Mouse (Mus musculus): ENCODE data around the gene Rhod. TPM values are rescaled to one million over a fixed set of nuclear protein-coding genes. Genes with fewer than 3 reads are reported as not detected.
A peak's percentile ranks its signal among the peaks of the same experiment; 100 is the strongest.

Gene Rhod
- polyA plus RNA-seq, 1 experiment from 2014 or later, result 2.6 TPM

GRCm38 (mm10) chr19:4476601-4477257 is 37.5 kb upstream of the Rhod start:
- H3K4me3 ChIP-seq (ENCODE audit: low read depth, low read length), result peak overlapping the region; percentile 49
- peak overlapping the region; percentile 94 for H3K4me2 ChIP-seq (ENCODE audit: low read depth, low read length)
- H3K4me1 ChIP-seq (ENCODE audit: control insufficient read depth, insufficient read depth, low read length), result no peaks in the 10 kb centered on the region; the same call in 1 of the 2 replicates
- WGBS, result under 1% methylated on average over 70 of the region's 70 CpGs
- peaks cover 11% of the 10 kb centered on the region for H3K27me3 ChIP-seq (ENCODE audit: control insufficient read depth, insufficient read depth, low read length)
- no peaks in the 10 kb centered on the region for H3K36me3 ChIP-seq (ENCODE audit: control insufficient read depth, insufficient read depth, low read length)
- H3K9me3 ChIP-seq (ENCODE audit: control insufficient read depth, low read length), result no peaks in the 10 kb centered on the region
- no peak overlapping the region for H3K27ac ChIP-seq (ENCODE audit: low read depth, low read length)
- H3K9ac ChIP-seq (replicated peaks; ENCODE audit: low read depth, low read length), result peak overlapping the region; percentile 52
- peak; percentile 86 for ATAC-seq (ENCODE audit: low read depth)

- Histone ChIP-seq H3K27ac (ENCODE audit: low read depth, low read length) (no peak overlapping the region), H3K4me3 (ENCODE audit: low read depth, low read length) (no peak overlapping the region), H3K9me3 (ENCODE audit: control insufficient read depth, low read length) (no peaks in the 10 kb centered on the region), H3K4me1 (ENCODE audit: control insufficient read depth, insufficient read depth, low read length) (no peaks in the 10 kb centered on the region; the same call in 1 of the 2 replicates), H3K9ac (replicated peaks; ENCODE audit: low read depth, low read length) (no peak overlapping the region), H3K4me2 (ENCODE audit: low read depth, low read length) (no peak overlapping the region), H3K27me3 (ENCODE audit: control insufficient read depth, insufficient read depth, low read length) (peaks cover 11% of the 10 kb centered on the region), H3K36me3 (ENCODE audit: control insufficient read depth, insufficient read depth, low read length) (no peaks in the 10 kb centered on the region)
- no peak for ATAC-seq (ENCODE audit: low read depth)
- 77% methylated on average over 11 of the region's 11 CpGs for WGBS
Observed at GRCm38 (mm10) chr19:4475224-4475925, 36.1 kb upstream of the Rhod start.

GRCm38 (mm10) chr19:4474739-4475138 is 35.5 kb upstream of the Rhod start:
- no peak overlapping the region for H3K4me3 ChIP-seq (ENCODE audit: low read depth, low read length)
- no peak overlapping the region for H3K27ac ChIP-seq (ENCODE audit: low read depth, low read length)
- H3K36me3 ChIP-seq (ENCODE audit: control insufficient read depth, insufficient read depth, low read length), result no peaks in the 10 kb centered on the region
- WGBS, result 59% methylated on average over 3 of the region's 3 CpGs
- H3K9me3 ChIP-seq (ENCODE audit: control insufficient read depth, low read length), result no peaks in the 10 kb centered on the region
- peaks cover 11% of the 10 kb centered on the region for H3K27me3 ChIP-seq (ENCODE audit: control insufficient read depth, insufficient read depth, low read length)
- no peaks in the 10 kb centered on the region; the same call in 1 of the 2 replicates for H3K4me1 ChIP-seq (ENCODE audit: control insufficient read depth, insufficient read depth, low read length)
- ATAC-seq (ENCODE audit: low read depth), result no peak
- no peak overlapping the region for H3K4me2 ChIP-seq (ENCODE audit: low read depth, low read length)
- no peak overlapping the region for H3K9ac ChIP-seq (replicated peaks; ENCODE audit: low read depth, low read length)

- Histone ChIP-seq H3K27me3 (ENCODE audit: control insufficient read depth, insufficient read depth, low read length) (peaks cover 11% of the 10 kb centered on the region), H3K4me1 (ENCODE audit: control insufficient read depth, insufficient read depth, low read length) (no peaks in the 10 kb centered on the region; the same call in 1 of the 2 replicates), H3K4me3 (ENCODE audit: low read depth, low read length) (no peak overlapping the region), H3K9ac (replicated peaks; ENCODE audit: low read depth, low read length) (no peak overlapping the region), H3K36me3 (ENCODE audit: control insufficient read depth, insufficient read depth, low read length) (no peaks in the 10 kb centered on the region), H3K4me2 (ENCODE audit: low read depth, low read length) (no peak overlapping the region), H3K9me3 (ENCODE audit: control insufficient read depth, low read length) (no peaks in the 10 kb centered on the region), H3K27ac (ENCODE audit: low read depth, low read length) (no peak overlapping the region)
- no peak for ATAC-seq (ENCODE audit: low read depth)
- WGBS, result 95% methylated on average over 5 of the region's 5 CpGs
Observed at GRCm38 (mm10) chr19:4473549-4473948, 34.3 kb upstream of the Rhod start.

GRCm38 (mm10) chr19:4468363-4468762 is 29.1 kb upstream of the Rhod start:
- H3K4me1 ChIP-seq (ENCODE audit: control insufficient read depth, insufficient read depth, low read length), result no peaks in the 10 kb centered on the region
- H3K9ac ChIP-seq (replicated peaks; ENCODE audit: low read depth, low read length), result no peak overlapping the region
- H3K36me3 ChIP-seq (ENCODE audit: control insufficient read depth, insufficient read depth, low read length), result no peaks in the 10 kb centered on the region
- 39% methylated on average over 5 of the region's 5 CpGs for WGBS
- H3K4me2 ChIP-seq (ENCODE audit: low read depth, low read length), result no peak overlapping the region
- H3K27me3 ChIP-seq (ENCODE audit: control insufficient read depth, insufficient read depth, low read length), result no peaks in the 10 kb centered on the region
- no peak overlapping the region for H3K27ac ChIP-seq (ENCODE audit: low read depth, low read length)
- H3K4me3 ChIP-seq (ENCODE audit: low read depth, low read length), result no peak overlapping the region
- no peak for ATAC-seq (ENCODE audit: low read depth)
- H3K9me3 ChIP-seq (ENCODE audit: control insufficient read depth, low read length), result no peaks in the 10 kb centered on the region

GRCm38 (mm10) chr19:4464666-4465065 is 25.4 kb upstream of the Rhod start:
- ATAC-seq (ENCODE audit: low read depth), result no peak
- H3K9ac ChIP-seq (replicated peaks; ENCODE audit: low read depth, low read length), result no peak overlapping the region
- no peaks in the 10 kb centered on the region for H3K4me1 ChIP-seq (ENCODE audit: control insufficient read depth, insufficient read depth, low read length)
- no peak overlapping the region for H3K27ac ChIP-seq (ENCODE audit: low read depth, low read length)
- H3K4me2 ChIP-seq (ENCODE audit: low read depth, low read length), result no peak overlapping the region
- no peaks in the 10 kb centered on the region for H3K9me3 ChIP-seq (ENCODE audit: control insufficient read depth, low read length)
- 87% methylated on average over 4 of the region's 4 CpGs for WGBS
- H3K4me3 ChIP-seq (ENCODE audit: low read depth, low read length), result no peak overlapping the region
- H3K36me3 ChIP-seq (ENCODE audit: control insufficient read depth, insufficient read depth, low read length), result no peaks in the 10 kb centered on the region
- H3K27me3 ChIP-seq (ENCODE audit: control insufficient read depth, insufficient read depth, low read length), result no peaks in the 10 kb centered on the region

GRCm38 (mm10) chr19:4461981-4462380 is 22.7 kb upstream of the Rhod start:
- Histone ChIP-seq H3K36me3 (ENCODE audit: control insufficient read depth, insufficient read depth, low read length) (no peaks in the 10 kb centered on the region), H3K4me1 (ENCODE audit: control insufficient read depth, insufficient read depth, low read length) (no peaks in the 10 kb centered on the region), H3K27me3 (ENCODE audit: control insufficient read depth, insufficient read depth, low read length) (no peaks in the 10 kb centered on the region), H3K4me3 (ENCODE audit: low read depth, low read length) (no peak overlapping the region), H3K9ac (replicated peaks; ENCODE audit: low read depth, low read length) (no peak overlapping the region), H3K9me3 (ENCODE audit: control insufficient read depth, low read length) (no peaks in the 10 kb centered on the region), H3K27ac (ENCODE audit: low read depth, low read length) (no peak overlapping the region), H3K4me2 (ENCODE audit: low read depth, low read length) (no peak overlapping the region)
- no peak for ATAC-seq (ENCODE audit: low read depth)
- 89% methylated on average over 8 of the region's 8 CpGs for WGBS

- H3K4me2 ChIP-seq (ENCODE audit: low read depth, low read length), result no peak overlapping the region
- no peak overlapping the region for H3K4me3 ChIP-seq (ENCODE audit: low read depth, low read length)
- no peaks in the 10 kb centered on the region for H3K9me3 ChIP-seq (ENCODE audit: control insufficient read depth, low read length)
- no peak overlapping the region for H3K27ac ChIP-seq (ENCODE audit: low read depth, low read length)
- H3K4me1 ChIP-seq (ENCODE audit: control insufficient read depth, insufficient read depth, low read length), result no peaks in the 10 kb centered on the region
- H3K27me3 ChIP-seq (ENCODE audit: control insufficient read depth, insufficient read depth, low read length), result no peaks in the 10 kb centered on the region
- WGBS, result 11% methylated on average over 11 of the region's 11 CpGs
- no peak for ATAC-seq (ENCODE audit: low read depth)
- H3K9ac ChIP-seq (replicated peaks; ENCODE audit: low read depth, low read length), result no peak overlapping the region
- H3K36me3 ChIP-seq (ENCODE audit: control insufficient read depth, insufficient read depth, low read length), result no peaks in the 10 kb centered on the region
Observed at GRCm38 (mm10) chr19:4456227-4456626, 17.0 kb upstream of the Rhod start.

GRCm38 (mm10) chr19:4455071-4455800 is 16.0 kb upstream of the Rhod start:
- no peak overlapping the region for H3K4me3 ChIP-seq (ENCODE audit: low read depth, low read length)
- H3K4me1 ChIP-seq (ENCODE audit: control insufficient read depth, insufficient read depth, low read length), result no peaks in the 10 kb centered on the region
- no peak for ATAC-seq (ENCODE audit: low read depth)
- H3K27me3 ChIP-seq (ENCODE audit: control insufficient read depth, insufficient read depth, low read length), result no peaks in the 10 kb centered on the region
- no peak overlapping the region for H3K27ac ChIP-seq (ENCODE audit: low read depth, low read length)
- H3K36me3 ChIP-seq (ENCODE audit: control insufficient read depth, insufficient read depth, low read length), result no peaks in the 10 kb centered on the region
- WGBS, result 82% methylated on average over 15 of the region's 15 CpGs
- no peaks in the 10 kb centered on the region for H3K9me3 ChIP-seq (ENCODE audit: control insufficient read depth, low read length)
- no peak overlapping the region for H3K4me2 ChIP-seq (ENCODE audit: low read depth, low read length)
- no peak overlapping the region for H3K9ac ChIP-seq (replicated peaks; ENCODE audit: low read depth, low read length)
